Mouse (Mus musculus): ENCODE results near the gene Olfr1357.

- TF ChIP-seq CTCF (IDR thresholded peaks at IDR 0.05; ENCODE audit: borderline replicate concordance, insufficient read depth, low read depth, low read length): no peak
- TF ChIP-seq POLR2A (IDR thresholded peaks at IDR 0.05; ENCODE audit: borderline replicate concordance, insufficient read depth, low read length): no peak
Measured at GRCm38 (mm10) chr10:78570416-78570815, 47.5 kb downstream of the Olfr1357 start.

Data from cerebellum, adult 2 months (tissue).